ENCODE assay signal across 9 mouse cellular contexts in the genomic region with DNA sequence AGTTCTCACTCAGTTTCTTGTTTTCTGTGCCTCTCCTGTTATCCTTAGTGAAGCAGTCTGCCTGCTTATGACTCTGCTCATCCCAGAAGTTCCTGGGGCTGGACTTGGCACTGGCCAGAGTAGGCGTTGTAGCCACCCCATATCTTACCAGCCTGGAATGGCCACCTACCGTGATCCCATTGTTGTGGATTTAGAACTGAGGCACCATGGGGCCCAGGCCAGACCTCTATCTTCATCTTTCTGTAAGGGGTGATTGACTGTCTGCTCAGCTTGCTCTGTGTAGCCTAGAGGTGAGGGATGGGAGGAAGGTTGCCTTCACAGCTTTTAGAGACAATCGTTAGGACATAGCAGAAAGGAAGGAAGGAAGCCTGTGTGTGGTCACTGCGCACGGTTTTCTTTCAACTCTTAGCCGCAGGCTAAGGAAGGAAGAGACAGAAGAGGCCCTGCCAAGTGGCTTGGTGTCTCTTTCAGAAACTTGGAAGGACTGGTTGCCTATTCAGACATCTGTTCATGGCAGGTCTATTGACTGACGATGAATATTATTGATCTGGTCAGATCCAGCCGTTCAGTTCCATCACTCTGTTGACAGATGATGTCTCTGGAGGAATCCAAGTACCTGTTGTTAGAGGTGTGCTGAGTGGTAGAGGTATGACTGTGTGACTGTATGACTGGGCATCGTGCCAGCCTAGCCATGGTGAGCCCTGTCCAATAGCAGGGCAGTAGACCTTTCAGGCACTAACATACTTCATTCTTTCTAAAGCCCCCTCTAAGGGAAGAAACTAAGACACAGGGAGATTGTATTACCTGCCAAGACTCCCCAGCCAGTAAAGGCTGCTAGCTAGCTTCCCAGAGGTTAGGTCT. TPM values are rescaled to one million over a fixed set of nuclear protein-coding genes. Genes with fewer than 3 reads are reported as not detected.
DNase-seq lines count a peak whose midpoint lies in the region; ATAC-seq and TF ChIP-seq lines count a peak whose summit lies in the region.
"Had no signal": no experiment of that assay in that cellular context is flagged by ENCODE, and none has a peak within 500 bp of the region (broad histone marks: within the 10 kb centered on the region; RNA-seq: fewer than 3 reads in every experiment).

No protein-coding gene starts in this region.

- TF ChIP-seq POLR2A in spleen, adult 2 months (IDR thresholded peaks at IDR 0.05; ENCODE audit: low read depth, low read length): no peak

- no peak overlapping the region for H3K9ac ChIP-seq in hindbrain, embryonic 14.5 days
- H3K9ac ChIP-seq in limb, embryonic 13.5 days: no peak overlapping the region
- H3K9ac ChIP-seq in stomach, embryonic 16.5 days (ENCODE audit: low read length): peak overlapping the region; percentile 66; the same call in 1 of the 2 replicates
- H3K9ac ChIP-seq: embryonic facial prominence, embryonic 15.5 days had no signal

- no peak for TF ChIP-seq CTCF in spleen, adult 2 months (IDR thresholded peaks at IDR 0.05; ENCODE audit: extremely low read depth, insufficient read depth, insufficient read length, insufficient replicate concordance)

- no peaks in the 10 kb centered on the region for H3K9me3 ChIP-seq in hindbrain, embryonic 10.5 days
- H3K9me3 ChIP-seq in hindbrain, embryonic 14.5 days (ENCODE audit: control insufficient read depth, low read length): no peaks in the 10 kb centered on the region
- no peaks in the 10 kb centered on the region for H3K9me3 ChIP-seq in limb, embryonic 13.5 days
- no peaks in the 10 kb centered on the region for H3K9me3 ChIP-seq in stomach, embryonic 16.5 days (replicated peaks; ENCODE audit: control insufficient read depth, low read length)
- H3K9me3 ChIP-seq: embryonic facial prominence, embryonic 15.5 days had no signal

- H3K36me3 ChIP-seq in hindbrain, embryonic 10.5 days: 0 out of 2 replicates have a peak, but pooled peaks cover under 1% of the 10 kb centered on the region
- no peaks in the 10 kb centered on the region for H3K36me3 ChIP-seq in hindbrain, embryonic 14.5 days (replicated peaks; ENCODE audit: control insufficient read depth, insufficient read depth)
- no peaks in the 10 kb centered on the region for H3K36me3 ChIP-seq in spleen, adult 2 months (ENCODE audit: control insufficient read depth, insufficient read depth, low read length)
- H3K36me3 ChIP-seq in limb, embryonic 13.5 days: no peaks in the 10 kb centered on the region
- no peaks in the 10 kb centered on the region for H3K36me3 ChIP-seq in stomach, embryonic 16.5 days (ENCODE audit: control insufficient read depth, insufficient read depth, low read length)
- H3K36me3 ChIP-seq: embryonic facial prominence, embryonic 15.5 days had no signal

- 73% methylated on average over 9 of the region's 9 CpGs for WGBS in hindbrain, embryonic 10.5 days
- WGBS in hindbrain, embryonic 14.5 days: 70% methylated on average over 9 of the region's 9 CpGs
- WGBS in spleen, adult 2 months: 19% methylated on average over 9 of the region's 9 CpGs
- 75% methylated on average over 9 of the region's 9 CpGs for WGBS in limb, embryonic 13.5 days
- WGBS in stomach, embryonic 16.5 days: 58% methylated on average over 9 of the region's 9 CpGs

- H3K27ac ChIP-seq in hindbrain, embryonic 10.5 days: 0 out of 2 replicates have a peak overlapping the region, but pooled peaks have one; percentile 59
- H3K27ac ChIP-seq in hindbrain, embryonic 14.5 days: no peak overlapping the region
- peak overlapping the region; percentile 16 for H3K27ac ChIP-seq in spleen, adult 2 months (ENCODE audit: insufficient read depth, low read length)
- H3K27ac ChIP-seq in limb, embryonic 13.5 days: no peak overlapping the region
- H3K27ac ChIP-seq in stomach, embryonic 16.5 days (ENCODE audit: low read length): peak overlapping the region; percentile 94

- no peak for DNase-seq in hindbrain, embryonic 10.5 days (ENCODE audit: low spot score)
- no peak for DNase-seq in hindbrain, embryonic 14.5 days (ENCODE audit: low spot score)
- DNase-seq in spleen, adult 2 months (ENCODE audit: low read depth in 1 of 2, low spot score in 2 of 2): no peak
- DNase-seq in spleen, postnatal 10 days (ENCODE audit: low spot score in 2 of 2): no peak
- no peak for DNase-seq in embryo, embryonic 11 days
- no peak for DNase-seq in right cerebral cortex, postnatal 25 days

- peaks cover 68% of the 10 kb centered on the region for H3K4me1 ChIP-seq in hindbrain, embryonic 10.5 days (replicated peaks)
- peaks cover 59% of the 10 kb centered on the region for H3K4me1 ChIP-seq in hindbrain, embryonic 14.5 days (replicated peaks; ENCODE audit: control insufficient read depth, insufficient read depth, low read length)
- H3K4me1 ChIP-seq in spleen, adult 2 months (ENCODE audit: control insufficient read depth, insufficient read depth, insufficient read length): peaks cover 36% of the 10 kb centered on the region; the same call in 1 of the 2 replicates
- H3K4me1 ChIP-seq in limb, embryonic 13.5 days: peaks cover 71% of the 10 kb centered on the region
- H3K4me1 ChIP-seq in stomach, embryonic 16.5 days (ENCODE audit: control insufficient read depth, insufficient read depth, low read length): peaks cover 78% of the 10 kb centered on the region

- no peak for ATAC-seq in hindbrain, embryonic 14.5 days (ENCODE audit: low FRiP score)
- ATAC-seq in limb, embryonic 13.5 days (ENCODE audit: low FRiP score, low read depth): peak; percentile 34; the same call in 1 of the 2 replicates
- ATAC-seq in stomach, embryonic 16.5 days (ENCODE audit: insufficient read depth, low FRiP score): 0 out of 2 replicates have a peak, but pooled peaks have one; percentile 23

- H3K4me2 ChIP-seq in hindbrain, embryonic 14.5 days (replicated peaks): no peak overlapping the region
- no peak overlapping the region for H3K4me2 ChIP-seq in limb, embryonic 13.5 days (replicated peaks)
- 0 out of 2 replicates have a peak overlapping the region, but pooled peaks have one; percentile 39 for H3K4me2 ChIP-seq in stomach, embryonic 16.5 days (ENCODE audit: low read depth, low read length)
- H3K4me2 ChIP-seq: embryonic facial prominence, embryonic 15.5 days had no signal

- H3K27me3 ChIP-seq in hindbrain, embryonic 10.5 days (ENCODE audit: insufficient read depth, poor library complexity, severe bottlenecking): no peaks in the 10 kb centered on the region
- H3K27me3 ChIP-seq in hindbrain, embryonic 14.5 days (ENCODE audit: control insufficient read depth, insufficient read depth, low read length): no peaks in the 10 kb centered on the region
- H3K27me3 ChIP-seq in spleen, adult 2 months (ENCODE audit: control insufficient read depth, insufficient read depth, low read length): no peaks in the 10 kb centered on the region
- H3K27me3 ChIP-seq in limb, embryonic 13.5 days: no peaks in the 10 kb centered on the region
- no peaks in the 10 kb centered on the region for H3K27me3 ChIP-seq in stomach, embryonic 16.5 days (ENCODE audit: control insufficient read depth, insufficient read depth, low read length)
- H3K27me3 ChIP-seq: embryonic facial prominence, embryonic 15.5 days had no signal

- H3K4me3 ChIP-seq in hindbrain, embryonic 10.5 days: no peak overlapping the region
- H3K4me3 ChIP-seq in hindbrain, embryonic 14.5 days (replicated peaks; ENCODE audit: low read length): no peak overlapping the region
- H3K4me3 ChIP-seq in spleen, adult 2 months (ENCODE audit: extremely low read depth, insufficient read depth, insufficient read length): no peak overlapping the region
- no peak overlapping the region for H3K4me3 ChIP-seq in limb, embryonic 13.5 days
- no peak overlapping the region for H3K4me3 ChIP-seq in stomach, embryonic 16.5 days (replicated peaks; ENCODE audit: low read length)
- H3K4me3 ChIP-seq: embryonic facial prominence, embryonic 15.5 days had no signal

RNA-seq across cellular contexts. Expression of a gene that starts 9.8 kb away (rescaled TPM):
- polyA plus RNA-seq in hindbrain, embryonic 10.5 days (2016; fragmentation: Nextera tagmentation; extraction: Ambion mirVana): 36.7 and 40.7 TPM in 2 replicates
- 28.7 and 31.3 TPM in 2 replicates for polyA plus RNA-seq in hindbrain, embryonic 14.5 days (2014; fragmentation: Nextera tagmentation; extraction: Ambion mirVana)
- polyA plus RNA-seq in spleen, adult 2 months (2012; rRNA removed): 19.7 and 22.0 TPM in 2 replicates
- 38.3 and 40.9 TPM in 2 replicates for polyA plus RNA-seq in limb, embryonic 13.5 days (2015; fragmentation: Nextera tagmentation; extraction: Ambion mirVana)
- 48.7 and 60.3 TPM in 2 replicates for polyA plus RNA-seq in stomach, embryonic 16.5 days (2015; fragmentation: Nextera tagmentation; extraction: Ambion mirVana)

RNA-seq across cellular contexts. Expression of a gene that starts 20.5 kb away (rescaled TPM):
- not detected in 2 replicates for polyA plus RNA-seq in hindbrain, embryonic 10.5 days (2016; fragmentation: Nextera tagmentation; extraction: Ambion mirVana)
- polyA plus RNA-seq in hindbrain, embryonic 14.5 days (2014; fragmentation: Nextera tagmentation; extraction: Ambion mirVana): not detected in 2 replicates
- polyA plus RNA-seq in spleen, adult 2 months (2012; rRNA removed): not detected in 2 replicates
- 0.10 TPM in 1 of 2 replicates, not detected in the other for polyA plus RNA-seq in limb, embryonic 13.5 days (2015; fragmentation: Nextera tagmentation; extraction: Ambion mirVana)
- 139 and 218 TPM in 2 replicates for polyA plus RNA-seq in stomach, embryonic 16.5 days (2015; fragmentation: Nextera tagmentation; extraction: Ambion mirVana)
- polyA plus RNA-seq: embryonic facial prominence, embryonic 15.5 days had no signal

RNA-seq across cellular contexts. Expression of a gene that starts 40.4 kb away (rescaled TPM):
- polyA plus RNA-seq in hindbrain, embryonic 10.5 days (2016; fragmentation: Nextera tagmentation; extraction: Ambion mirVana): 0.14 and 0.18 TPM in 2 replicates
- 0.31 TPM in 2 replicates for polyA plus RNA-seq in hindbrain, embryonic 14.5 days (2014; fragmentation: Nextera tagmentation; extraction: Ambion mirVana)
- 35.2 and 41.1 TPM in 2 replicates for polyA plus RNA-seq in spleen, adult 2 months (2012; rRNA removed)
- 0.08 and 0.19 TPM in 2 replicates for polyA plus RNA-seq in limb, embryonic 13.5 days (2015; fragmentation: Nextera tagmentation; extraction: Ambion mirVana)
- 3.3 and 3.8 TPM in 2 replicates for polyA plus RNA-seq in stomach, embryonic 16.5 days (2015; fragmentation: Nextera tagmentation; extraction: Ambion mirVana)

Comparison
In these comparisons a context has a peak if more than half of its experiments do, and no peak if none do; other contexts are left out.
1. H3K27ac ChIP-seq: peak in hindbrain, embryonic 10.5 days (single experiment), spleen, adult 2 months (single experiment) and stomach, embryonic 16.5 days (single experiment); none in hindbrain, embryonic 14.5 days (single experiment) and limb, embryonic 13.5 days (single experiment).
2. RNA of a gene that starts 20.5 kb away (polyA plus RNA-seq): 139 to 218 TPM in stomach, embryonic 16.5 days; 0.10 TPM in limb, embryonic 13.5 days, not detected in spleen, adult 2 months, not detected in hindbrain, embryonic 10.5 days and not detected in hindbrain, embryonic 14.5 days; every median in the first group is over 100 times any median in the second.